Mouse (Mus musculus): ENCODE data around the gene Ebpl.

DNA sequence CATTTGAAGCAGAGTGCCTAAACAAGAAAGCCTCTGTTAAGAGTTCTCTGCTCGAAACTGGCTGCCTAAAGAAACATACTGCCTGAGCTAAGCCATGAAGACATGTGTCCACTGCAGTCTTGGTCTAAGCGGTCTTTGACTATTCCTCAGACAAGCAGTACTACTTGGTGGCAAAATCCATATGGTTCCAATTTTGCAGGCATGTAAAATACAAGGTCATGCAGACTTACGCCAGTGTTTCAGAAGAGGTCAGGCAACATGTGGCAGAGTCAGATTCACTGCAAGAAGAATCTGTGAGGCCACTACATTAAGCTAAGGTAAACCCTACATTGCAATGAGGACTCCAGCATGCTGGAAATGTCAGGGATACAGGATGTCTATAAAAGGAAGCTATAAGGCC is 44.7 kb upstream of the Ebpl start:
- TF ChIP-seq CTCF (IDR thresholded peaks at IDR 0.05) (no peak), EP300 (IDR thresholded peaks at IDR 0.05) (no peak)

Measured in lung, postnatal 0 days (tissue).